Mouse (Mus musculus): Measurements from ENCODE around the gene Adam19.
A peak's percentile ranks its signal among the peaks of the same experiment; 100 is the strongest.

Adam19 gene

DNA sequence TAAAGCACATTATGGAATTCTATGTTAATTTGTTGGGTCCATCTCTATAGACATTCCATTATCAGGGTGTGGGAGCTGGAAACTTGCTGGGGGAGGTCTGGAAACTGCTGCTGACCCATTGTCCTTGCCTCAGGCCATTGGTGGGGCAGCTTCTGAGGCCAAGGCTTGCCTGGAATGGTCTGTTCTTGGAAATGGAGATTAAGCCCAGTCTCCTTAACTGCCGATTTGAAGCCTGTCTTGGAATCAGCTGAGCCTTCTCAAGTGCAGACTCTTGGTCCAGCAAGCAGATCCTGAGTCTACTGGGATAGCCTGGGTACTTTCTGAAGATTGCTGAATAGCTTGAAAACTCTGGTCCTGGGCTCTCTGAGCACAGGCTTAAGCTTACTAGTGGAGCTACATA, 51.3 kb downstream of the Adam19 start:
- no peak for DNase-seq (ENCODE audit: low spot score in 2 of 2)

DNA sequence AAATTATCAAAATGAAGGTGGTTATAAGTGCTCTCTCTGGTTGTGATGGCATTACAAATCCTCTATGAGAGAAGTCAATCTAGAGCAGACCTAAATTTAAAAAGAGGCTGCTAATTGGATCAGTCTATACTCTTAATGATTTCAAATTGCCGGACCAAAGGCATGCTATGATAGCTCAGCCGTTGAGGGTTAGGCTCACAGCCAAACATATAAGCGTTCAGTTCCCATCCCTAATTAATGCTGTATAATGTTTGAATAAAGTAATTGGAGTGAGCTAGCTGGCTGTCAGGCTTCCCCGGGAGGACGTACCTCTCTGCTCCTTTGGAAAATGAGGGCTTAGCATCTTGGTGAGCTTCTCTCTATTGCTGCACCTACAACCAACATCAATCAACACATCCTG, 53.4 kb downstream of the Adam19 start:
- no peak for DNase-seq (ENCODE audit: low spot score in 2 of 2)

DNA sequence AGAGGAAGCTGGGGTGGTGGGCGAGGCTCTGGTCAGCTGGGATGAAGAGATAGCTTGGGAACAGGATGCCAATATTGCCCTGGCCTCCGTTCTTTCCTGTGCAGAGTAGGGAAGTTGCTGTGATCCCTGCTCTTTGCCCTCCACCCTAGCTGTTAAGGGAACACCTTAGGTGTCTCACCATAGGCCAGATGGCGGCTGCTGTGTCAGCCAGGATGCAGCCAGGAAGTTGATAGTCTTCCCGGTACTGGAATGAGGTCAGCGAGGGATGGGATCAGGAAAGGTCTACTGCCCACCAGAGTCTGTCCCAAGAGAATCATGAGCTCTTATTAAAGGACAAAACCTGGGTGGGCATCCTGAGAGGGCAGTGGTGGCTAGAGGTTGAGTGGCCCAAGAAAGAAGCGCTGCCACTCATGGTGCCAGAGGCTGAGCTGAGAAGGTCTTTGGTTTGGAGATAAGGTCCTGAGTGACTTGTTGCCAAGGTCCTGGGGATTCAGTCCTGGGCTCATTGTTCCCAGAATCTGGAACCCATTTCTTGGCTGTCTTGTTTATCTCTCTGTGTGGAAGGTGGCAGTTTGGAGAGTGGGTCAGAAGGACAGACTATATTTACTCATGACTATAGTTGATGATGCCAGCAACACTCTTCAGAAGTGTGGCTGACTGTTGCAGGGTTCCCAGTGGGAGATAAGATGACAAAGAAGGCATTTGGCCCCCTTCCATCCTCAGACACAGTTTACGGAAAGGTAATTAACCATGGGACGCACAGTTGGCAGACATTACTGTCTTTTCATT, 54.6 kb downstream of the Adam19 start:
- no peak for DNase-seq (ENCODE audit: low spot score in 2 of 2)

DNA sequence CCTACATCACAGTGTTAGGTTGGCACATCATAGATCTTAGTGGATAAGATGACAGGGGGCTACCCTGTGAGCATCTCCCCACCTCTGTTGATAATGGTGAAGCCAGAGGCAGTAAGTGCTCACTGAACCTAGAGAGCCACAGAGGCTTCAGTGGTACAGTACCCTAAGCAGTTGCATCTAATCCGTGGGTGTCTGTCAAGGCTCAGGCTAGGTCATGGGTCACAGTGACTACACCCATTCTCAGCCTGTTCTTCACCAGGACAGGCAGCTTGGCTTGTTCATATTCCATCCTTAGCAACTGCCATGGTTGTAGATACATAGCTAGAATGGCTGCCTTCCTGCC, 55.1 kb downstream of the Adam19 start:
- DNase-seq (ENCODE audit: low spot score in 2 of 2): no peak

DNA sequence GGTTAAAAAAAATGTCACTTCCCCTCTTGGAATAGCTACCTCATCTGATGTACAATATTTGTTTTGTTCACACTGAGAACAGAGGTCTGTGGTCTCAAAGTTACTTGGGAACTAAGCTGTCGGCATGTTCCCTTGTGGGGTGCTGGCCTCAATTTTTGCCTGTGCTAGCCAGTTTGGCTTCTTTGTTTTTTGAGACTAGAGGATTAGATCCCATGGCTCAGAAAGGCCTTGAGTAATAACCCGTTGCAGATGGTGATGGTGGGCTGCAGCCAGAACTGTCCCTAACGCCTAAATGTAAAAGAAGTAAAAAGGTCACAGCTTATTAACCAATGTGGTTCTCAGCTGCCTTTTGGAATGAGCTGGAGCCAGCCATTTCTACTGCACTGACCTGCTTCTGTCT, 57.4 kb downstream of the Adam19 start:
- DNase-seq (ENCODE audit: low spot score in 2 of 2): no peak

DNA sequence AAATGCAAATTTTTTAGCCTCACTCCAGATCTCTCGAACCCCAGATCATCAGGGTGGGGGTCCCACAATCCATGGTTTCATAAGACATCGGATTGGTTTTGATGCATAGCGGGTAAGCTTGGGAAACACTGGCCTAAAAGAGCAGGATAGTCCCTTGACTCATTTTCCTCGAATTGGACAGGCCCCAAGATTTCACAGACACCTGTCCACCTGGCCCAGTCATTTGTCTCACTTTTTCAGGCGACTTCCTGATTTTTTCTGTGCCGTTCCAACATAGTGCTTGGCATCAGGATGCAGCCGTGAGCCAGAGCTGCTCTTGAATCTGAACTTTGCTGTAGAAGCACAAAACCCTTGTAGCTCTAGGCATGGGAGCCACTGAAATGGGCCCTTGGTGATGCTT, 58.4 kb downstream of the Adam19 start:
- no peak for DNase-seq (ENCODE audit: low spot score in 2 of 2)

DNA sequence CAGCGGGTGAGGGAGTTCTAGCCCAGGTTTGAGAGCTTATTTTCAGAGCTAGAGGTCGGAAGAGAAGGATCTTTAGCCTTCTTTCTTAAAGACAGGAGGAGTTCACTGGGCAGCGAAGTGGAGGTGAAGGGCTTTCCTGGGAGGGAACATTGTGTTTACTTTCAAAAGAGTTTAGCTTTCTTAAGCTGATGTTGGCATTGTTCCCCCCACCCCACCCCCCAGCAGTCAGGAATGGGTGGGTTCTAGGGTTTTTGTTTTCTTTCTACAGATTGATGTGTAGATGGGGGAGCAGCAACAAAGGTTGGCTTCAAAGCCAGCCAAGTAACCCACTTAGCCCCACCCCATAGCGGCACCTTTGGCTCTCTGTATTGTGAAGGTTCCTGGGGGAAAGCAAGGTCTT, 59.2 kb downstream of the Adam19 start:
- no peak for DNase-seq (ENCODE audit: low spot score in 2 of 2)

DNA sequence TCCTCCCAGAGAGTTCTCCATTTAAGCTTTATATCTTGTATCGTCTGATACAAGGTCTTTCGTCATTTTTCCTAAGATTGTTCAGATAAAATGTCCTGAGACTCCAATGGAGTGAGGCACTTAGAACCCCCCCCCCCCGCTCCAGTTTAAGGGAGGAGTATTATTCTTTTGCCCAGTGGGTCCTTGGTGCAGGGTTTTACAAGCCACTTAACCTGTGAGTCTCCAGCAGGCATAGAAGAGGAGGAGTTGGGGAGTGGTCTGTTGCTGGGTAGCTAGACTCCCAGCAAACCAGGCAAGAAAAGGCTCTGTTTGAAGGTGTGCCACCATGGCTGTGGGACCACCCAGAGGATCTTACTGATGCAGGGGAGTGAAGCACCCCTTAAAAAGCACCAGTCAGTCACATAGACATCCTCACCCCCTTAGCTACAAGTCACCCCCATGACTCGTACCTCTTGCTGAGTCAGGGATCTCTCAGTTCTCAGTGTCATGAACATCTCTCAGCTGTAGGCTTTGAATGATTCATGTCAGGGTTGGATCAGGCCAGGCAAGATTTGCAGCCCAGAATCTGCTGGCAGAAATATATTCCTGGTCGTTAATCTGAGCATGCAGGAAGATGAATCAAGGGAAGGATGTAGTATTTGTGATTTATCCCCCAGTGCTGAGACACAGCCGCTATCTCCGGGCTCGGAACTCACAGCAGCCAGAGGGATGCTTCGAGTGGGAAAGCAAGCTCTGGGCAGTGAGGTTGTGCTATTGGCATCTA, 59.8 kb downstream of the Adam19 start:
- no peak for DNase-seq (ENCODE audit: low spot score in 2 of 2)

DNA sequence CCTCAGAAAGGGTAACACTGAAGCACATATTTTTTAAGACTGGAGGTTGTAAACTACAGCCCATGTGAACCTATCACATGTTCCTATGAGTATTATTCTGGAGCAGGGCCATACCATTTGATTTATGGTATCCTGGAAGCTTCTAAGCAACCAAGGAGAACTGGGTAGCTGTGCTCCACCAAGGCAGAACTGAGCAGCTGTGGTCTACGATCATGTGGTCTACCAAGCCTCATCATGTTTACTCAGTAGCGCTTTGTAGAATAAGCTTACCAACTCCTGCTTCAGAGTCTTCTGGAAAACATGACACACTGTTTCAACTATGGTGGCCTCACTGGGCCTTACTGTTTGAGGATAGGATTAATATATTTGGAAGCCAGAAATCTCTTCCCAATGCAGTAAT, 60.7 kb downstream of the Adam19 start:
- DNase-seq (ENCODE audit: low spot score in 2 of 2): no peak

DNA sequence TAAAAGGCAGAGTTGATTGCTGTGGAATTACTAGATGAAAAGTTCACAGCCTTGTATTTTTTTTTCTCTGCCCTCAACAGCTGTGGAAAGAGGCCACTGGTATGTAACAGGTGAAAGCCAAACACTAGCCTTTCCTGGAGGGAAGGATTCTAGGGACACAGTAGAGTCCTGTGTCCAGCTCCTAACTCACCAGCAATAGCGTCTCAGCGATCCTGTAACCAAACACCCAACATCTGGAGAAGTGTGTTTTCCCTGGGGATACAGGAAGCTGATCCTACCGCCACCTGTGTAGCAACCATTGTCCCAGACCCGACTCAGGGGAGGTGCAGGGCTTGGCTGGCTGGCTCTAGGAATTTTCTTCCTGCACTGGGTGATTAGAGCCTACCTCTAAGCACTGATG, 63.8 kb downstream of the Adam19 start:
- DNase-seq (ENCODE audit: low spot score in 2 of 2): no peak

DNA sequence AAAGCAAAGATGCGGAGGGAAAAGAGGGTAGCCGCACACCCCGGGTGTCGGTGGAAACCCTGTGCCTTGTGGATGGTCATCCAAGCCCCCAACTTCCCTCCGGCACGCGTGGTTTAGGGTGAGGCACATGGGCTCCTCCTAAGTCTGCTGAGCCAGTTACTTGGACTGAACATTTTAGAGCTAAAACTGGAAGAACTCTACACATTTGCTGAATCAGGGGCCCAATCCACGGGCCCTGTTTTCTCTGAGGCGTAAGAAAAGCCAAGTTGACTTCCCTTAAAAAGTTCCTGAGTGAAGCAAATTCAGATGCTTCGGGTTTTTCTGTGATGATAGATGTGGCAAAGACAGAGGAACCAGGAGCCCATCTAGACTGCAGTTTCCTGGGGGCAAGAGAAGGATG, 64.3 kb downstream of the Adam19 start:
- DNase-seq (ENCODE audit: low spot score in 2 of 2): no peak

DNA sequence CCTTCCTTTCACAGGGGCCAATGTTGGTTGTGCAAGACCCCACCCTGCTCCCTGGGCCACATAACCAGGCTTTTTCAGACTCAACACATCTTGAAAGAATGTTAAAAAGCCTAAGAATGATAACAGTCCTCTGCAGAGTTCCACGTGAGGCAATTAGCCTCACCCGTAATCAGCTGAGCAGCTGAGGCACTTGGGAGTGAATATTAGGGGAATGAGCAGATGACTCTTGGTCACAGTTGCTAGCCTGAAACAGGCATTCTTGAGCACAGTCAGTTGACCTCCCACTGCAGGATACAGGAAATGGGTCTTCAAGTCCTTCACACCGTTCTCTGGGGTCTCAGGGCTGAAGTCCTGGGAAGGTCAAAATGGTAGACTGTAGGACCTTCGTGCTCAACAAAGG, 65.9 kb downstream of the Adam19 start:
- no peak for DNase-seq (ENCODE audit: low spot score in 2 of 2)

DNA sequence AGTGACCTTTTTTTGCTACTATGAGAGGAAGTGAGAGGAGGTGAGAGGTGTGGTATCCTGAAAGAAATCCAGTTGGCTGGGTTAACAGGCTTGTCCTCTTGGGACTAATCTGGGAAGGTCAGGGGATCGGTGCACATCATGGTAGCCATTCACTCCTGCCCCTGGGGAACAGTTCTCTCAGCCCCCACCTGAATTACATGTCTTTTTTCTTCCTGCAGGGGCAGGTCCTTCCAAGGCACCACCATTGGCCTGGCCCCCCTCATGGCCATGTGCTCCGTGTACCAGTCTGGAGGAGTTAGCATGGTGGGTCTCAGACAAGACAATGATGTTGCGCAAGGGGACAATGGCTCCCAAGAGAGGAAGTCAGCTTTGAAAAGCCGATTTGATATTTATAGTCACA, 67.1 kb downstream of the Adam19 start:
- DNase-seq (ENCODE audit: low spot score in 2 of 2): no peak

DNA sequence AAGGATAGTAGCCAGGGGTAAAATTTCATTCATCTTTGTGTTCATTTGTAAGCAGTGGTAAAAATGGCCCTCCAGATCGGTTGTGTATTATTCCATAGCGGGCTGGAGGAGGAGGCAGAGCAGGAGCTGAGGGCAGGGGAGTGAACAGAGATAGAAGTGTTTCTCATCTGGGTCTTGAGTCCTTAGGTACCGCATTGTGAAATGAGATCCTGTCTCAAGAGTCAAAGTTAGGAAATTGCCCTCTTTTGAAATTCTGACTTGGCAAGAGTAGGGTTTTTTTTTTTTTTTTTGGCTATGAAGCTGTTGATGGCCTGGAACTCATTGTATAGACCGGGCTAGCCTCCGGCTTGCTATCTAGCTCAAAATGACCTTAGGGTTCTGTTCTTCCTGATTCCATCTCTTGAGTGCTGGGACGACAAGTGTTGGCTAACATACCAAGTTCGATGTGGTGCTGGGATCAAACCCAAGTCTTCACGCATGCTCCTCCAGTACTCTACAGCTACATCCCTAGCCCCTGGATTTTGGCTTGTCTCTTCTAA, 67.6 kb downstream of the Adam19 start:
- no peak for DNase-seq (ENCODE audit: low spot score in 2 of 2)

DNA sequence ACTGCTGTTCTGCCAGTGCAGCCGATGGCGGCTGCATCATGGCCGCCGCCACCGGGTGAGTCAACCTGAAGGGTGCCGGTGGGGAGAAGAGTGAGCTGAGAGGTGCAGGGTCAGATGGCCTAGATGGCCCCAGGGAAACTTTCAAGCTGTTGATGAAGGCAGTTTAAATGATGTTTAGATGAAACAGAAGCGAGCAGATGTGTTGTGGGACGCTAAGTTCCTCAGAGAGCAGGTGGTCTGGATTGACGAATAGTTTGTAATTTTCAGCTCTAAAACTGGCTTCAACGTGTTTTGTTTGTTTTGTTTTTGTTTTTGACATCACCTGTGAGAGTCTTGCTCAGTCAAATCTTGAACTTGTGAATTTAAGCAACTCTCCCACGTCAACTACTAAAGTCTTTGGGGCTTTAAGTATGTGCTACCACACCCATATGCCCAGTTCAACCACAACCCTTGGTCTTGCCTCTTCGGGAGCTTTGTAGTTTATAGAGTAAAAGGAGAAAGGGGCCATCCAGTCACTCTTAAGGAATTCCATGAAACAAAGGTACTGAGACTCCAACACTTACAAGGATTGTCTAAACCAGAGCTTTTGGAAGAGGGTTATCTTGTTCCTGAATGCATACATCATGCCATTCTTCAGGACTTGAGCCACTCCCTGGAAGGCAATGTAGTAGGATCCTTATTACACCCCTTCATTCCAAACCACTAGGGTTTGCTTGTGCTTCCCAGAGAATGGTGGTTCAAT, 69.5 kb downstream of the Adam19 start:
- no peak for DNase-seq (ENCODE audit: low spot score in 2 of 2)

DNA sequence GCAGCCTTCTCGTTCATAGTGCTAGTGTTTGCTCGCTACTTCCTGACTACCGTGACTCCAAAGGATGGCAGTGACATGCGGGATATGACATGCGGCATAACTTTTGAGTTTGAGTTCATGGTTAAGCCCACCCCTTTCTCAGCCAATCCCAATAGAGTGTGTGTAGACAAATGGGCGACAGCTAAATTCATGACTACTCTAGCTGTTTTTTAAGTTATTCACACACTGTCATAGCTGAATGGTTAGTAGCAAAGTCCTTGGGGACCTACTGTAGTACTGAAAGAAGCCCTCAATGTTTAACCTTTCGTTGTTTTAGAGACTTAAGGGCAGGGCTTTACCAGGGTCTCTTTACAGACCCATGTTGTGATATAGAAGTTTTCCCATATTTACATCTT, 70.0 kb downstream of the Adam19 start:
- DNase-seq (ENCODE audit: low spot score in 2 of 2): no peak

DNA sequence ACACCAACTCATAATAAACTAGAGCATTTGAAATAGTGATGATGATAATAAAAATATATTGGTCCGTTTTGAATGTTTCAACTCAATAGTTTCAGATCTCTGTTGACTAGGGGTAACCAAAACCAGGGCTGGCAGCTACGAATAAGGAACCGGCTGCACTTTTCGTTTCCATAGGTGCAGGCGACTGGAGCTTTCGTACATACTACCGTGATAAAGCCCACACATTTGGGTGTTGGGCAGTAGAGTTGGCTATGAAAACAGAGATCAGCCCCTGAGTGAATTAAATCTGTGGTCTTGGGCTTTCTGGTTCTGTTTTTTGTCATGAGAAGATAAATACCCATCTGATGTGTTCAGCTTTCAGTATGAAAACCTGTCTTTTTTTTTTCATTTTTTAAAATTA, 70.5 kb downstream of the Adam19 start:
- DNase-seq (ENCODE audit: low spot score in 2 of 2): no peak

DNA sequence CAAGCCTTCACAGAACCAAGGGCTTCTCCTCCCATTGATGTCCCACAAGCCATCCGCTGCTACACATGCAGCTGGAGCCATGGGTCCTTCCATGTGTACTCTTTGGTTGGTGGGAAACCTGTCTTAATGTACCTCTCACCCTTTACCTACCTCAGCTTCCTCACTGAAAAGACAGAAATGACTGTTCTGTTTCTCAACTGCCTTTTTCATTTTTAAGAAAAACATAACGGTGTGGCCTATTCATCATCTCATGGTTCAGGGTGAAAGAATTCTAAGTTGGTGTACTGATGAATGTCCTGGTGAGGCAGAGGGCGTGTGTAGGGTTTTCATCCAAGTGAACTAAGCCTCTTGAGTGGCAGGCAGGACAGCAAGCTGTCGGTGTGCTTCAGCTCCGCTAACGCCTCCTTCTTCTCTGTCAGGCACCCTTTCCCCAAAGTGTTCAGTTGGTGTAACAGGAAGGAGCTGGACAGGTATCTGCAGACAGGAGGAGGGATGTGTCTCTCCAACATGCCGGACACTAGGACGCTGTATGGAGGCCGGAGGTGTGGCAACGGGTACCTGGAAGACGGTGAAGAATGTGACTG, 71.1 kb downstream of the Adam19 start:
- no peak for DNase-seq (ENCODE audit: low spot score in 2 of 2)

DNA sequence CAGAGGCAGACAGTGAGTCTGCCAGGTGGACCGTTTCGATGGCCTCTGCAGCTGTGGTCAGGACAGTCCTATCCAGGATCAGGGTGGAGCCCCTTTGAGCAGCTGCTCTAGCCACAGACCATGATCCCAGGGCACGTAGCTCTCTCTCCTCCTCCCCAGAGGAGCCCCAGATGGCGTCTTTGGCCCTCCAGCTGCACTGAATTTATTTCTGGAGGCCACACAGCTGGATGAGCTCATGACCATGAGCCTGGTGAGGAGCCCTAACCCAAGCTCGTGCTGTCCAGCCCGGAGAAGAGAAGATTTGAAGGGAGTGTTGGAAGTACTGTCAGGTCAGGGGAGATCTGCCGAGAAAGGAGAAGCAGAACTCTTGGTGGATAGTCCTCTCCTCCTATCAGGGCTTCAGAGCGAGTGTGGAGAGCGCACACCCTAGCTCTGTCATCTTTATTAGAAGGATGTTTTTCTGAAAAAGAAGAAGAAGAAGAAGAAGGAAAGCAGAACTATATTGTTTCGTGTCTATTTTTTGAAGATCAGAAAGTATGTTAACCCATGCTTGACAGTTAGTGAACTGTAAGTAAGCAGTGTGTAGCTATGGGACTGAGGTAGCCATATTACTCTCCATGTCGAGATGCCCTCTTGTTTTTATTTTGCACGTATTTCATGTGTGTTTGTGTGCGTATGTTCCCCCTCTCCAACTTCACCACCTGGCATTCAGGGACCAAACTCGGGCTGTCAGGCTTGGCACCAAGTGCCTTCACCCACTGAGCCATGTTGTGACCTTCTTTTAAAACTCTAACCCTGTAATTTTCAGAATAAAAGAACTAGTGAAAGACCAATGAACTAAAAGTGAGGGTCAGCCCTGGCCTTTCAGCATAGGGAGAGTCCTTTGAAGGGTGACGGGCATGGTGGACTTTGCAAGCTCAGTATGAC, 72.1 kb downstream of the Adam19 start:
- no peak for DNase-seq (ENCODE audit: low spot score in 2 of 2)

DNA sequence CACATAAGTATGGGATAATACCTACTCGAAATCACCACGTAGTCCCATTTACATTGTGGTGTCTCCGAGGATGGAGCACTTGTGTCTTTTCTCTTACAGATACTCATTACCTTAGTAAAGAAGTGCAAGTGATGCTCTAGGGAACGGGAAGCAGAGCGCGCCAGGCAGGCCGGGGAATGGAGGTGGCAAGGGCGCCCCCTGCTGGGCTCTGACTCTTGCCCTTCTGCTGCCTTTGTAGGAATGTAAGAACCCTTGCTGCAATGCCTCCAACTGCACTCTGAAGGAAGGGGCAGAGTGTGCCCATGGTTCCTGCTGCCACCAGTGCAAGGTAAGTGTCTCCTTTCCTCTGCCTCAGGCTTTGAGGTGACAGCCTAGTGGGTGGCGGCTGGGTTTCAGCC, 72.8 kb downstream of the Adam19 start:
- peak; percentile 47 to 68 for DNase-seq (ENCODE audit: low spot score in 2 of 2)

Data from frontal cortex, postnatal 25 days (tissue).